Mouse (Mus musculus) myocyte (in vitro differentiated cells): ENCODE measurements at regions not wholly inside any gene's neighbourhood (a gene's known extent, or its start where the extent isn't known, plus 50 kb on each side); places are given as distances from the start of the nearest gene placed in this dataset.

Source experiments
- MYOG ChIP-seq, 3 experiments: IDR thresholded peaks; one replicate each; pipeline ENCODE4 v1.6.1; 2011; ENCODE audit warnings: control low read depth in 2 of 3, low read depth in 2 of 3, mild to moderate bottlenecking in 2 of 3; ENCODE audit not compliant: insufficient read length in 2 of 3, control insufficient read depth in 1 of 3, insufficient read depth in 1 of 3
- REST ChIP-seq: IDR thresholded peaks from one replicate; pipeline ENCODE4 v1.6.1; 2011; ENCODE audit warnings: mild to moderate bottlenecking, control low read depth, moderate library complexity; ENCODE audit not compliant: insufficient read depth, insufficient read length
- TCF12 ChIP-seq: IDR thresholded peaks from one replicate; pipeline ENCODE4 v1.6.1; 2011; ENCODE audit warnings: mild to moderate bottlenecking, control low read depth; ENCODE audit not compliant: poor library complexity, insufficient read depth, severe bottlenecking
- USF1 ChIP-seq: IDR thresholded peaks from one replicate; pipeline ENCODE4 v1.6.1; 2011; ENCODE audit warnings: low read depth, mild to moderate bottlenecking, control low read depth, moderate library complexity

GRCm38 (mm10) chr4:95209322-95210119 lies 157.5 kb upstream of the Jun start:
- no peak for TF ChIP-seq REST
- TF ChIP-seq MYOG (IDR thresholded peaks at IDR 0.05; ENCODE audit: control insufficient read depth in 1 of 3, insufficient read depth in 1 of 3, insufficient read length in 2 of 3, low read depth in 2 of 3): no peak
- TF ChIP-seq TCF12: no peak
- no peak for TF ChIP-seq USF1
